27 mouse cellular contexts compared by ENCODE assay signal in the genomic region with DNA sequence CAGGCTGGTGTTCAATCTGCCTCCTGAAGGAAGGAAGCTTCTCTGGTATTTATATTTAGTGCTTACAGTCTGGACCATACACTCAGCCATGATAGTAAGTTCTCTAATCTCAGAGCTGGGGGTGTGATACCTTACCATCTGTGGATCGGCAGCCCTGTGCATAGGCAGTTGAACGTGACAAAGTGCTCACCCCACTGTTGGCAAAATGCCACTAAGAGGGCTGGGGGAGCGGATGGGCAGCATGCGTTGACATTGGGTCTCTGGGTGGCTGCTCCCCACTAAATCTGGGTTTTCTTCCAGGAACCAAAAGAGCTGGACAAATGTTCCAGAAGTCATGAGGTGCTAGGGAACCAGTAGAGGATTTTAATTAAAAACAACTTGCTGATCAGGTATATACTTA.
"Had no signal": no experiment of that assay in that cellular context is flagged by ENCODE, and none has a peak within 500 bp of the region (broad histone marks: within the 10 kb centered on the region; RNA-seq: fewer than 3 reads in every experiment).

No protein-coding gene starts in this region.

- H3K27me3 ChIP-seq: embryonic facial prominence, embryonic 12.5 days; embryonic facial prominence, embryonic 13.5 days; embryonic facial prominence, embryonic 15.5 days; forebrain, embryonic 12.5 days; forebrain, embryonic 13.5 days; forebrain, embryonic 15.5 days had no signal

- H3K4me3 ChIP-seq: embryonic facial prominence, embryonic 10.5 days; embryonic facial prominence, embryonic 12.5 days; embryonic facial prominence, embryonic 13.5 days; embryonic facial prominence, embryonic 15.5 days; erythroblast, embryonic 14.5 days; forebrain, embryonic 10.5 days; forebrain, embryonic 12.5 days; forebrain, embryonic 13.5 days; forebrain, embryonic 15.5 days; gastrocnemius, adult 2 months; heart, adult 2 months had no signal

- DNase-seq: cerebellum, adult 18-20 months; cerebellum, adult 2 months; cerebellum, adult 8-10 months; cerebellum, adult 9-10 months; cerebellum, adult 9-11 months; cerebellum, postnatal 25 days; cerebellum, postnatal 36 days; embryo, embryonic 11 days; forebrain, postnatal 0 days; gastrocnemius, adult 2 months; gastrocnemius, postnatal 10 days; gastrocnemius, postnatal 14 days; gastrocnemius, postnatal 25 days; gastrocnemius, postnatal 36 days; heart, adult 18-20 months; heart, adult 2 months had no signal

- H3K4me2 ChIP-seq: embryonic facial prominence, embryonic 12.5 days; embryonic facial prominence, embryonic 13.5 days; embryonic facial prominence, embryonic 15.5 days; forebrain, embryonic 12.5 days; forebrain, embryonic 13.5 days; forebrain, embryonic 15.5 days had no signal

- H3K27ac ChIP-seq: embryonic facial prominence, embryonic 10.5 days; embryonic facial prominence, embryonic 12.5 days; embryonic facial prominence, embryonic 13.5 days; embryonic facial prominence, embryonic 15.5 days; forebrain, embryonic 10.5 days; forebrain, embryonic 12.5 days; forebrain, embryonic 13.5 days; forebrain, embryonic 15.5 days; gastrocnemius, adult 2 months; heart, adult 2 months had no signal

- H3K4me1 ChIP-seq: embryonic facial prominence, embryonic 10.5 days; embryonic facial prominence, embryonic 12.5 days; embryonic facial prominence, embryonic 13.5 days; embryonic facial prominence, embryonic 15.5 days; forebrain, embryonic 10.5 days; forebrain, embryonic 12.5 days had no signal

- H3K36me3 ChIP-seq: embryonic facial prominence, embryonic 10.5 days; embryonic facial prominence, embryonic 12.5 days; embryonic facial prominence, embryonic 13.5 days; embryonic facial prominence, embryonic 15.5 days; forebrain, embryonic 10.5 days; forebrain, embryonic 12.5 days; forebrain, embryonic 15.5 days had no signal

- ATAC-seq: forebrain, embryonic 13.5 days; forebrain, embryonic 14.5 days; forebrain, embryonic 15.5 days; forebrain, embryonic 16.5 days; forebrain, postnatal 0 days had no signal

- H3K9ac ChIP-seq: embryonic facial prominence, embryonic 12.5 days; embryonic facial prominence, embryonic 13.5 days; embryonic facial prominence, embryonic 15.5 days; forebrain, embryonic 12.5 days; forebrain, embryonic 13.5 days; forebrain, embryonic 15.5 days; forebrain, postnatal 0 days had no signal

- H3K9me3 ChIP-seq: embryonic facial prominence, embryonic 10.5 days; embryonic facial prominence, embryonic 12.5 days; embryonic facial prominence, embryonic 13.5 days; embryonic facial prominence, embryonic 15.5 days; forebrain, embryonic 10.5 days; forebrain, embryonic 12.5 days; forebrain, embryonic 13.5 days; forebrain, embryonic 15.5 days had no signal
